Mouse (Mus musculus): ENCODE results near the gene Cdpf1.

The Cdpf1 gene

GRCm38 (mm10) chr15:85765022-85765421 is 46.5 kb downstream of the Cdpf1 start:
- no peak for DNase-seq (ENCODE audit: low read depth, low spot score)

- no peak for DNase-seq (ENCODE audit: low read depth, low spot score)
Observed at GRCm38 (mm10) chr15:85762761-85763160, 48.7 kb downstream of the Cdpf1 start.

- DNase-seq (ENCODE audit: low read depth, low spot score), result no peak
Observed at GRCm38 (mm10) chr15:85757768-85758167, 53.7 kb downstream of the Cdpf1 start.

All from forelimb bud, embryonic 11.5 days (tissue).